ENCODE assay signal across 19 mouse cellular contexts in the genomic region with DNA sequence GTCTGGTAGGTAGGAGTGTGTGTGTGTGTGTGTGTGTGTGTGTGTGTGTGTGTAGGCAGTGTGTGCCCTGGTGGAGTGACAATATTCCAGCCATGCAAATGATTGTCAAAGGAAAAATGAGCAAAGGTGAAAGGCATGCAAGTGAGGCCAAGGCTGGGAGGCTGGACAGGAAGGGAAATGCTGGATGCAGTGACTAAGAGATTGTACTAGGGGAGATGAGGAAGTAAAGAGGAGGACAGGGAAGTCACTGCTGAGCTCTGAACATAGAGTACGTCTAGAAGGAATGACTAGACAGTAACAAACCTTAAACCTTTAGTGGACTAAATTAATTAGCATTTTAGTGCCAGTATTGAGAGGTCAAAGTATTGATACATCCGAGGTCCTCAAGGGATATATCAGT. TPM values are rescaled to one million over a fixed set of nuclear protein-coding genes. Genes with fewer than 3 reads are reported as not detected.
A peak's percentile ranks its signal among the peaks of the same experiment; 100 is the strongest.
DNase-seq lines count a peak whose midpoint lies in the region; ATAC-seq and TF ChIP-seq lines count a peak whose summit lies in the region.
"Had no signal": no experiment of that assay in that cellular context is flagged by ENCODE, and none has a peak within 500 bp of the region (broad histone marks: within the 10 kb centered on the region; RNA-seq: fewer than 3 reads in every experiment).

No protein-coding gene starts in this region.

- H3K27ac ChIP-seq in gastrocnemius, adult 2 months: 0 out of 2 replicates have a peak overlapping the region, but pooled peaks have one; percentile 4
- H3K27ac ChIP-seq: heart, embryonic 13.5 days; hindbrain, embryonic 13.5 days; layer of hippocampus, adult 2 months; left cerebral cortex, adult 2 months had no signal

- DNase-seq in gastrocnemius, adult 2 months: no peak
- no peak for DNase-seq in gastrocnemius, postnatal 25 days
- peak; percentile 48 for DNase-seq in lung, postnatal 36 days
- no peak for DNase-seq in lung, adult 2 months
- no peak for DNase-seq in urinary bladder, postnatal 14 days (ENCODE audit: low spot score)
- DNase-seq in cerebellum, adult 18-20 months: no peak
- DNase-seq in thymus, postnatal 25 days: no peak
- DNase-seq: B cell, adult 2 months; cerebellum, adult 2 months; embryo, embryonic 11 days; gastrocnemius, postnatal 14 days; right cerebral cortex, postnatal 25 days had no signal

- peak; percentile 80 for ATAC-seq in megakaryocyte, adult 5-6 weeks (ENCODE audit: poor library complexity, severe bottlenecking)
- ATAC-seq: forebrain, embryonic 14.5 days had no signal

- peaks cover 31% of the 10 kb centered on the region for H3K4me1 ChIP-seq in lung, adult 2 months (ENCODE audit: control insufficient read depth, insufficient read depth, low read length)
- H3K4me1 ChIP-seq: hindbrain, embryonic 13.5 days had no signal

- H3K4me3 ChIP-seq in gastrocnemius, adult 2 months: no peak overlapping the region
- H3K4me3 ChIP-seq in lung, adult 2 months (replicated peaks; ENCODE audit: extremely low read depth, low read depth, low read length): no peak overlapping the region
- H3K4me3 ChIP-seq: heart, embryonic 13.5 days; hindbrain, embryonic 13.5 days; layer of hippocampus, adult 2 months; left cerebral cortex, adult 2 months; myocyte had no signal

- TF ChIP-seq POLR2A in lung, adult 2 months (IDR thresholded peaks at IDR 0.05; ENCODE audit: borderline replicate concordance, extremely low read depth, low read depth, low read length): no peak

- intact Hi-C loops in gastrocnemius, adult 2 months (cut with DNase I): no loop called here

- 60% methylated on average over 2 of the region's 2 CpGs for WGBS in lung, adult 2 months

- TF ChIP-seq CTCF in gastrocnemius, adult 2 months (IDR thresholded peaks at IDR 0.05): no peak
- no peak for TF ChIP-seq CTCF in lung, adult 2 months (IDR thresholded peaks at IDR 0.05; ENCODE audit: insufficient read depth, low read length)

RNA-seq across cellular contexts. Expression of gene Irf2, which starts 53.1 kb away (rescaled TPM):
- 10 to 100 TPM; 40.0 to 41.8 TPM for total RNA-seq in gastrocnemius, adult 2 months (2021)
- total RNA-seq in gastrocnemius, postnatal 25 days (2021): 10 to 100 TPM; 27.4 to 29.6 TPM
- 20.5 and 24.6 TPM in 2 replicates for polyA plus RNA-seq in lung, adult 2 months (2012; rRNA removed)
- total RNA-seq in megakaryocyte, adult 5-6 weeks (2015): 152 and 154 TPM in 2 replicates
- total RNA-seq in megakaryocyte, adult 5-6 weeks (2017): 37.9 and 77.9 TPM in 2 replicates
